Mouse (Mus musculus) neutrophil, adult 5-6 weeks (primary cell): Measurements from ENCODE around the gene Slc6a12. TPM values are rescaled to one million over a fixed set of nuclear protein-coding genes. Genes with fewer than 3 reads are reported as not detected.

Source experiments
- ATAC-seq: fragments of 151-379, 151-347 bp; 2 replicates; pipeline ENCODE4 v1.8.0; 2017; ENCODE audit warnings: mild to moderate bottlenecking, moderate TSS enrichment; ENCODE audit not compliant: insufficient number of reproducible peaks, poor library complexity, low FRiP score, severe bottlenecking; ENCODE audit errors: extremely low read depth
- total RNA-seq: library from RNA; stranded (forward); fragments of 200-1000 nt; gene quantifications from 2 replicates; pipeline ENCODE4 v1.2.3, GENCODE M21; 2017

Gene Slc6a12
- total RNA-seq, 1 experiment from 2014 or later, result 4.0 TPM

DNA sequence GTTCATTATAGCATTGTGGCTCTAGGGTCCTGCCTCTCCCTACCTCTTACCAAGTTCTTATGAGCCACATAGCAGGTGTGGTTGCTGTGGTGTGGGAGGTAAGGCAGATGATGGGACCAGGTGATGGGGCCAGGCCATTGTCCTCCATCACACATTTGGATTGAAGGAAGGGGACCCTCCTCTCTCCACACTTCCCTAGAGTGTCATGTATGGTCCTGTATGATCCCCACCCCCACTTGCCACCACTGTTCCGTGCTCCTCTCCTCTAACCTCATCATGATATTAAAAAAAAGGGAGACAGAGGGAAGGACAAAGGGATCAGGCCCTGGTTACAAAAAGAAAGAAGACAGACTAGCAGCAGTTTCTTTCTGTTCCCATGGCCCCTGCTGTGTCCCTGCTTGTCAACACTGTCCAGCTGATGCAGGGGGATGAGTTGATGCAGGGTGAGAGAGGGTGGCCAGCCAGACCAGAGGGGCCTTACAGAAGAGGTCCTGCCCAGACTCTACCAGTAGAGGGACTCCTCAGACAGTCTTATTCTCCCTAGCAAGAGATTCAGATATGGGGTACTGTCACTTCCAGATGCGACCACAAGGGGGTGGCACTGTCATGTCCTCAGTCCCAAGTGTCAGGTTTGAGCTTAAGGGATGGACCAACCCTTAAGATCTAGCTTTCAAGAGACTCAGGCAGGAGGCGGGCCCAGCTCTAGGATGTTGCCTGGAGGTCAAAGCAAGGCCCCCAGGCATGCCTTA, 4.9 kb upstream of the Slc6a12 start:
- ATAC-seq, result peak; percentile 80

DNA sequence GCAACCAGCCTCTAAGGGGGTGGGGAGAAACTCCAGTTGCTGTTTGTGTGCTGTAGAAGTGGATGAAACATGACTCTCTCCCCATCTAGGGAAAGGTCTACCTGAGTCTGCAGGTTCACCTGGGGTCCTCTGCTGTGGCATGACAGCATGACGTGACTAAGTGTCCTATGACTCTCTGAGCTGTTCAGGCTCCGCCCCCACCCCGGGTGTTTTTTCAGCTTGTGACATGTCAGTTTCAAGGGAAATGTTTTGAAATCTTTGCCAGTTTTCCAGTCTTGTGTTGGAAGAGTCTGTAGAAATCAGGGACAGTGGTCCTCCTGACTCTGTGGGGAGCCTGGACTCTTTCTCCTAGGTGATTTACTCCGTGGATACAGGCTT, 4.4 kb upstream of the Slc6a12 start:
- ATAC-seq, result no peak

DNA sequence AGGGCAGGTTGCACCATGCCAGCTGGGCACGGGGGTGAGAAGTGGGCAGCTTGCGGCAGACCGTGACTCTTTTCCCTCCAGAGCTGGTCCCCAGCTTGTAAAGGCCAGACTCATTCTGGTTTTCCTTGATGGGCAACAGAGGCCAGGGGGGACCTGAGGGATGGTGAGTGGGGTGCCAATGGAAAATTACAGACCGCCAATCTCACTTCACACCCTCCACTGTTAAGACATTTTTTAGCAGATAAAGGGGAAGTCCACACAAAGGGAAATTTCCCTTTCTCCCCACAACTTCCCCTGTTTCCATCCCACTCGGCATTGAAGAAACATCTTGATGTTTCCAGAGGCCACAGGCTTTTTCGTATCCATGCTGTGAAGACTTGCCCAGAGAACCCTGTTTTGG, 1.2 kb upstream of the Slc6a12 start:
- ATAC-seq, result peak; percentile 34; the same call in 1 of the 2 replicates

DNA sequence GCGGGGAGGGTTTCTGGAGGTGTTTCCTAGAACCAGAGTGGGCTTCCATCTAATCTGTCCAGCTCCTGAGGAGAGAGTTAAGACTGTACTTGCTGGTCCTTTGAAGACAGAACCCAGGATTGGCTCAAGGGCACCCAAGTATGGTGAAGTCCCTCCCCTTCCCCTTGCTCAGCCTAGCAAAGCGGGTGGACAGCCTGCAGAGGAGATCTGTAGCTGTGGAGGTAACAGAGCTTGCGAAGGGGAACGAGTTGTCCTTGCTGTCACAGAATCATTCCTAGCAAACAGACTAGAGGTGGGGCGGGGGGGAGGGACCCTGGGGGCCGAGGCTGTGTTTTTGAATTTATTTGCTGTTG, 871 bp downstream of the Slc6a12 start:
- no peak for ATAC-seq

DNA sequence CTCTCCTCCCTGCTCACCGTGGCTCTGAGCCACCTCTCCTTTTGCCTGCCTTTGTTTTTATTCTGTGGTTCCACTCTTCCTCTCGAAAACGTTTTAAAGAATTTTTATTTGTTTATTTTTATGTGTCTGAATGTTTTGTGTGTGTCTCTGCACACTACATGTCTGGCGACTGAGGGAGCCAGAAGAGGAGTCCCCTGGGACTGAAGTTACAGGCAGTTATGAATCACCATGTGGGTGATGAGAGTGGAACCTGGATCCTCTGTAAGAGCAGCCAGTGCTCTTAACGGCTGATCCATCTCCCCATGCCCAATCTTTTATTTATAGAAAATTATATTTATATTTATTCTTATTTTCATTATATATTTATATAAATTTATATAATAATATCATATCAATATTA, 1.5 kb downstream of the Slc6a12 start:
- no peak for ATAC-seq

DNA sequence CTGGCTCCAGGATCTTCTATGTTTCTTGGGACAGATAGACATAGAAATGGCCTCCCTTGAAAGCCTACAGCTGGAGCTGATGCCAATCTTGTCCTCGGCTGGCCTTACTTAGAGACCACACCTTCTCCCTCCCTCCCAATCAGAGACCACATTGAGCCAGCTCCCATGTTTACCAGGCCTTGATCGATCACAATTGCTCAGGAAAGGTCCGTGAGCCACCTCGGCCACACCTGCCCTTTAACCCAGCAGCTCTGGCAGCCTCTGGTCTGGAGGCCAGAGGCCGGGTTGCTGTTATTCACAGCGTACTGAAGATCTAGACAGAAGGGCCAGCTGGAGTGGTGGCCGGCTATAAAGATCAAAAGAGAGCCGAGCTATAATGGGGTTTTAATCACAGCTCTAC, 3.6 kb downstream of the Slc6a12 start:
- no peak for ATAC-seq

DNA sequence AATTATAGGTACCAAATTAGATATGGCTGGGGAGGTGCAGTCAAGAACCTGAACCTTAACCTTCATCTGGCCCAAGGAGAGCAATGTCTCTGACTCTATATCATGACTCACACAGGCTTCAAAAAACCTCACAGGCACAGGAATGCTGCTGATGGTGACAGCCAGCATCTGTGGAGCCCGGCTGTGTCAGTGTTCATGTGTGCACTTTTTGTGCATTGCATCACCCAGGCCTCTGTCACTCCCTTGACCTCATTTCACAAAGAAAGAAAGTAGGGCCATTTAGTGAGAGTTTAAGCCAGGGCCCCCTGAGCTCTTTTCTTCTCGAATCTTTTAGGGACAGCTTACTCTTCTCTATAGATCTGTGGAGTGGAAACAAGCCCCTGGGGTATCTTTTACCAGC, 9.4 kb downstream of the Slc6a12 start:
- no peak for ATAC-seq

DNA sequence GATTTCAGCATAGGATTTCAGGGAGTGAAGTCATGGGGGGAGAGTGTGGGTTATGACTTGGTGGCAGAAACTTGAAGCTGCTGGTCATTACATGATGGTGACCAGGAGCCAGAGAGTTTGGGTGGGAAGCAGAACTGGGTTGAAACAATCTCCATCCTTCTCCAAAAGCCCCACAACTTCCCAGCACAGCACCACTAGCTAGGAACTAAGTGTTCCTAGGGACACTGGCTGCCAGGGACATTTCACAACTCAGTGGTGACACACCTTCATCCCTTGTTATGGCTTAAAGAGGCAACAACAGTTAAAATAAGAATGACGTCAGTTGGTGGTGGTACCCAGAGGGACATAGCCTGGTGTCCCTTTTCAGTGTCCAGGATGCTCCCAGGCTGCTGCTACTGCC, 13.2 kb downstream of the Slc6a12 start:
- no peak for ATAC-seq

DNA sequence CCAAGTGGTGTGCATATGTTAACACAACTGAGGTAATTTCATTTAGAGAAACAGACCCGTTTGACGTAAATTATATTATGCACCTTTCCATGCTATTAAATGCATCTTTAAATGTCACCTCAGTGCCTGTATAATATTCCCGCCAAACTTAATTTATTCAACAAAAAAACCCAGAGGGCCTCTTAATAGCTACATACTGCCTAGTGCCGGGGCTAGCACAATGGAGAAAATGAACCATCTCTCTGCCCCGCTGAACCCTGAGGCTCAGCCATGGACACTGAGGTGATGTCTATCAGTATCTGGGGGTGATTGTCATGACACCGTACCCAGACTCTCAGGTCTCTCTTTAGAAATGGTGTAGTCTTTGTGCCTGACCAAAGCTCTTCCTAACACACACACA, 14.4 kb downstream of the Slc6a12 start:
- no peak for ATAC-seq

DNA sequence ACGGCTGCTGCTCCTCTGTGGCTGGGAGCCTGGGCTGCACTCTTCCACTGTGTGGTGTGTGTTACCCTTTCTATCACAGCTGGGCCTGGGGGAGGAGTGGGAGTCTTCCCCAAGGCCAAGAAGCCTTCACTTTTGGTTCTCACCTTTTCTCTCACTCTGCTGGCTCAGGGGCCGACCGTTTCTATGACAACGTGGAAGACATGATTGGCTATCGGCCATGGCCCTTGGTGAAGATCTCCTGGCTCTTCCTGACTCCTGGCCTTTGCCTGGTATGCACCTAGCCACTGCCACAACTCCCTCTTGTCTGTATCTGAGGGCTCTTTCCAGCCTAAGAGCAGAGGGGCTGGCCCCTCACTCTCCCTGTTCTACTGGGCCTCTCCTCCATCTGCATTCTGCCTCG, 20.2 kb downstream of the Slc6a12 start:
- no peak for ATAC-seq

DNA sequence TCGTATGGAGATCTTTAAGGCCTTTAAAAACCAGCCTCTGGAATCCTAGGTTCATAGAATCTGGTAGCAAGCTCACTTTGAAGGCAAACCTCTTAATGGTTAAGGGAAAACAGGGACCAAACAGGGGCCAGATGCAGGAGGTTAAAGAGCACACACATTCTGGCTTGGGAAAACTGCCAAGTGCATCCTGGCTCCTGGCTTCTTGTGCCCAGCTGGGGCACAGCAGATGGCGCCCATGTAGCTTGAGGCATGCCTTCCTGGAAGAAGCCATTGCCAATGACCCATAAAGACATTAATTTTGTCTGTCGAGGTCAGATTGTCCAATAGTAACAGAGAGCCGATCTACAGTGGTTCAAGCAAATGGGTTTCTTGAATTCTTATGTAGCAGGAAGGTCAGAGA, 21.1 kb downstream of the Slc6a12 start:
- ATAC-seq, result no peak

DNA sequence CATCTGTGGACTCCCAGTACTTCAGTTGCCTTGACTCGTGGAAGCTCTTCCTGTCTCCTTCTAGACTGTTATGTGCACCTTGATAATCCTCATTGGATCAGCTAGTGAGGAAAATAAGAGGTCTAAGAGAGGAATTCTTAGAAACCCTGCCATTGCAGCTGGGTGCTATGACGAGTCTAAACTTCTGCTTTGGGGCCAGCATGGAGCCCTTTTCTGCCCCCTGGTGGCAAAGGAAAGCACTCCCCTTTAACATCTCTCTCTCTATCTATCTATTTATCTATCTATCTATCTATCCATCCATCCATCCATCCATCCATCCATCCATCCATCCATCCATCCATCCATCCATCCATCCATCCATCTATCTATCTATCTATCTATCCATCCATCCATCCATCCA, 23.7 kb downstream of the Slc6a12 start:
- peak; percentile 64 for ATAC-seq

DNA sequence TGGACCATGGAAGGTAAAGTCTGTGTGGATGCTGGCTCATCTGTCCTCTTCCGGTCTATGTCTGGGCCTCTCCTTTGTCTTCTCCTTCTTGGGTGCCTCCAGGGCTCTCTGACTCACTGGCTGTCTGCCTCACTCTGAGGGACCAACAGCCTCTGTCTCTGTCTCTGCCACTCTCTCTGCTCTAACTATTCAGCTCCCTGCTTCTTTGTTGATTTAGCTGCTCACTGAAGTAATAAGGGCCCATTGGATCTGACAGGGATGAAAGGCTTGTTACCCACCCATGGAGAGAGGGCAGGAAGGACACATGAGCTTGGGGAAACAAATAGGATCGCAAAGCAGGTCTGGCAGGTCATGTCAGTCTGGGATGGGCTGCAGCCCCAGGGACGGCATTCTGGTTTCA, 24.2 kb downstream of the Slc6a12 start:
- no peak for ATAC-seq

DNA sequence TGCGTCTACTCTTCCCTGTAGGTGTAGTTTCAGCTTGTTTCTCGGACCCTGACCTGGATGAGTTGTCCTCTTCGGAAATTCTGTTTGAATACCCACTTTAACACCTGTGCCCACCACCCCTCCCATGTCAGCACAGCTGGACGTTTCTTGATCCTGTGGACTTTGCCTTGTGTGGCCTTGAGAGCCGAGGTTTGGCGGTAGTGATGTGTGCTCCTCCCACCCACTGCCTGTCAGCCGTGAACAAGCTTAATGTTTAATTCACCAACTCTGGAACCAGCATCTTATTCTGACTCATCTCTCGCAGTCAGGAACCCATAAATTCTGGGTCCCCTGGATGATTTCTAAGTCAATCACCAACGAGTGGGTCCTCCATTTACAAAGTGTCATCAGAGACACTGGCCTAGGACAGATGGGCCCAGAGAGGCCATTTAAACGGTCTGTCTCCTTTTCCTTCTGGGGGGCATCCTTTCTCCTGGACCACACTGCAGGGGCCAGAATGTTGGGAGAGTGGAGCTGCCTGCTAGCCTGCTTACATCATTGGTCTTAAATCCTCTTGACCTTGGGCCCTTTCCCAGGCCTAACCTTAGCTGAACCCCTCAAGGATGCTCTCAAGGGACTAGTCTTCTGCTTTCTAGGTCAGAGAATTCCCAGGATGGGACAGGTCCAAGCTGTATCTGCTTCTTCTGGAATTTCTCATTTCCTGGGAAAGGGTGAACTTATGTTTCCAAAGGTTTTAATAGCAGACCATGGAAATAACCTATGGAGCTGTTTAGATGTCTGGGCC, 28.5 kb downstream of the Slc6a12 start:
- no peak for ATAC-seq

DNA sequence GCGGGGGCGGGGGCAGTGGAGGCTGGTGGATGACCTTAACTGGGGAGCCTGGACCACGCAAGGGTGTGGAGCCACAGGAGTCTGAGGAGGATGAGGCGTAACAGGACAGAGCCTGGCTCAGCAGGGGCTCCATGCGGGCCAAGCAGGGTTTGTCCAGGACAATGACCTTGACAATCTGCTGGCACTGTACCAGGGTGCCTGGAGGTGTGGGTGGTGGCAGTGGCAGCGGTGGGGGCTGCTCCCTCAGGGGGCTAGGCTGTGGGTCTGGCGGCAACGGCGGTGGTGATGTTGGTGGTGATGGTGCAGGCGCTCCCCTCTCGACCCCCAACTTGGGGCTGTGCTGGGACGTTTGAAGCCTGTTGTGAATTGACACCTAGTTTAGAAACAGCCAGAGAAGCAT, 33.3 kb downstream of the Slc6a12 start:
- no peak for ATAC-seq

DNA sequence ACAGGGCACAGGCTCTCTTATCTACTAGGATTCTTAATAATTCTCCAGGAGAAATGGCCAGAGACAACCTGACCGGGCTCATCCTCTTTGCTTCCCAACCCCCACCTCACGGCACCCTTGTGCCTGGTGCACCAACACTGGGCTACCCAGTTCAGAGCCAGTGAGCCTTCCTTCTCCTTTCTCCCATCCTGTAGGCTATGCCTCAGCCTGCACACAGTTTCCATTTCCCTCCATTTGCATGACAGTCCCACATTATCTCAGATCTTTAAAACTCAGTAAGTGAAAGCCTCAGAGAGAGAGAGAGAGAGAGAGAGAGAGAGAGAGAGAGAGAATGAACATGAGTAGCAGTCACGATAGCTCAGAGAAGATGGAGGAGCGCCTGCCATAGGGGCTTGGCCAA, 35.4 kb downstream of the Slc6a12 start:
- no peak for ATAC-seq

DNA sequence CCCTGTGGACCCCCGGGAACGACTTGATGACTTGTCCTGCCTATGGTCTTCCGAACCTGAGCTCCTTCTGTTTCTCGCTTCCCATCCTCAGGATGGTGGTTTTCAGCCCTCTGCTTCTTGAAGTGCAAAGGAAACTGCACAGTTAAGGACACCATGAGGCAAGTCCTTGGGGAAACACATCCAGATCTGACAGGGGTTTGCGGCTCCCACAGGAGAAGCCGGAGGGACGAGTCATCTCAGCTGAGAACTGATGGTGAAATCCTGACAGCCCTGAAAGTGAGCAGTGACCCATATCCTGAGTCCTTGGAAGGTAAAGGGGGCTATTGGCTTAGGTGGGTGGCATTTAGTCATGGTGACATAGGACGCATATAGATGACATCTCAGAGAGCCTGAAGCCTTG, 37.7 kb downstream of the Slc6a12 start:
- no peak for ATAC-seq

DNA sequence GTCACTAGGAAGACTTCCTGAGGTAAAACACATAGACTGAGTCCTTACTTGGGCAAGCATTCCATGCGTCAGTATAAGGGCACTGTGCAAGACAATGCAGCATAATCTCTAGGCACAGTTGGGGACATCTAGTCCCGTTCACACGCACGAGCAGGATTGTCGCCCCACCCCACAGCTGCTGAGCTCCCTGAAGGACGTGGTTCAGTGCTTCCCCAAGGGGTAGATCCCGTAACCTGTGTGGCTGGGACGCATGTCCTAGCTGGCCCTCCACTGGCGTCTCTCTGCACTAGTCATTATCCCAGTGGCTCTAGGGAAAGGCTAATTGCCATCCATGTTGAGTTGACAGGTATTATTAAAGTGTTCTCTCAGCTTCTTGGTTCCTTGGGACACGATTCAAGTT, 39.2 kb downstream of the Slc6a12 start:
- ATAC-seq, result no peak

DNA sequence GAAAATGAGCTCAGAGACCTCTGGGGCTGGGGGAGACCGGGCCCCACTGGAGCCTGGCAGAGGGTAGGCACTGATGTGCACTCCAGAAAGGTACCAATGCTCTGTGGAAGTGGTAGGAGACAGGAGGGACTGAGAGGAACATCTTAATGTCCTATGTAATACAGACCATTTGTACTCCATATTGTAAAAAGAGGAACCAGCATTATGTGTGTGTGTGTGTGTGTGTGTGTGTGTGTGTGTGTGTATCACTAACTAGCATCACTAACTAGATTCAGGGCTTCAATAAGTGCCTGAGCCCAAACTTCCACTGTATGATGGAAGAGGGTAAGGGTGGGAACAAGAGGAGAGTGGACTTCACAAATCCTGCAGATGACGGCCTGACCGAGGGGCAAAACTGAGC, 42.5 kb downstream of the Slc6a12 start:
- ATAC-seq, result no peak

DNA sequence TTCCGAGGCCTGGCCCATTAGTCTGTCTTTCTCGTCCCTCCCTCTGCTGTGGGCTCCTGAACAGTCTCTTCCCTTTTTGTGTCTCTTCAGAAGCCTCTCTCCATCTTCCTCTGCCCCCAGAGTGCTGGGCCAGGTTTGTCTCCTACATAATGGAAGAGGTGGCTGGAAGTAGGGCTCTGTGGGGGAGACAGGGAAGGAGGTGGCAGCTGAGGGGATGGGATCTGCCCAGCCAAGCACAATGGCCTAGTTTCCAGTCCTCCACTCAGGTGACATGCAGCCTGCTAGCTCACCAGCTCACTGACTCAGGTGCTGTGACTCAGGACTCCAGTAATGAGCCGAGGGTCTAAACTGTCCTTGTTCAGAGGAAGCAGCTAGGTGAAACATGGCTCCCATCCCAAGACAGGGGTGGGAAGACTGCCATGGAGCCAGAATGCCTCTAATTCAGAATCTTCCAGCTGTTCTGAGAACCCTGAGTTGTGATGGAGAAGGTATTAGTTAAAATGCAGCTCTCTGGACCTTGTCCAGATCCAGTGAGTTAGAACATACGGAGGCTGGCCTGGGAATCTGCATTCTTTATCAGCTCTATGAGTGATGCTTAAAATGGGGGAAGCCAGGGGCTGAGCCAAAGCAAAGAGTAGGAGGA, 49.9 kb downstream of the Slc6a12 start:
- no peak for ATAC-seq
